14 mouse cellular contexts compared by ENCODE assay signal in genomic region chr1:106289580-106289979, GRCm38 (mm10).
"Had no signal": no experiment of that assay in that cellular context is flagged by ENCODE, and none has a peak within 500 bp of the region (broad histone marks: within the 10 kb centered on the region; RNA-seq: fewer than 3 reads in every experiment).

No protein-coding gene starts in this region.

- H3K4me1 ChIP-seq: limb, embryonic 10.5 days; liver, embryonic 13.5 days; lung, embryonic 15.5 days; midbrain, embryonic 13.5 days; neural tube, embryonic 12.5 days had no signal

- ATAC-seq: liver, postnatal 0 days; midbrain, embryonic 13.5 days had no signal

- H3K4me3 ChIP-seq: limb, embryonic 10.5 days; liver, embryonic 13.5 days; lung, embryonic 15.5 days; midbrain, embryonic 13.5 days; neural tube, embryonic 12.5 days had no signal

- H3K27me3 ChIP-seq: liver, embryonic 13.5 days; lung, embryonic 15.5 days; midbrain, embryonic 13.5 days; neural tube, embryonic 12.5 days had no signal

- DNase-seq: kidney, adult 11 months; kidney, postnatal 14 days; liver, embryonic 13.5 days; liver, postnatal 0 days; lung, postnatal 14 days; retina, postnatal 1 day; right cerebral cortex, postnatal 4 days; spleen, adult 18-20 months; thymus, adult 18-20 months; thymus, postnatal 14 days had no signal

- H3K27ac ChIP-seq: limb, embryonic 10.5 days; liver, embryonic 13.5 days; lung, embryonic 15.5 days; midbrain, embryonic 13.5 days; neural tube, embryonic 12.5 days had no signal

- H3K9ac ChIP-seq: liver, embryonic 13.5 days; liver, postnatal 0 days; lung, embryonic 15.5 days; midbrain, embryonic 13.5 days; neural tube, embryonic 12.5 days had no signal

- H3K36me3 ChIP-seq: limb, embryonic 10.5 days; liver, embryonic 13.5 days; lung, embryonic 15.5 days had no signal

- H3K9me3 ChIP-seq: limb, embryonic 10.5 days; liver, embryonic 13.5 days; lung, embryonic 15.5 days; midbrain, embryonic 13.5 days; neural tube, embryonic 12.5 days had no signal

- H3K4me2 ChIP-seq: liver, embryonic 13.5 days; lung, embryonic 15.5 days; midbrain, embryonic 13.5 days; neural tube, embryonic 12.5 days had no signal
